Mouse (Mus musculus) ES-E14 (cell line): ENCODE results near the gene Tbc1d10b.

ENCODE experiments used
- CHD2 ChIP-seq: IDR thresholded peaks from 2 replicates; pipeline ENCODE4 v1.6.1; 2014; ENCODE audit warnings: mild to moderate bottlenecking, low read depth, low read length, inconsistent platforms
- HCFC1 ChIP-seq: IDR thresholded peaks from 2 replicates; pipeline ENCODE4 v1.6.1; 2012; ENCODE audit warnings: low read length, inconsistent platforms, borderline replicate concordance; ENCODE audit not compliant: insufficient read depth
- ZC3H11A ChIP-seq: IDR thresholded peaks from 2 replicates; pipeline ENCODE4 v1.6.1; 2012; ENCODE audit warnings: low read depth, mild to moderate bottlenecking, inconsistent platforms, low read length, borderline replicate concordance

- TF ChIP-seq ZC3H11A (no peak), HCFC1 (no peak), CHD2 (no peak)
Observed at GRCm38 (mm10) chr7:127224616-127225015, 16.3 kb upstream of the Tbc1d10b start.
